ENCODE assay signal across 14 mouse cellular contexts in the genomic region with DNA sequence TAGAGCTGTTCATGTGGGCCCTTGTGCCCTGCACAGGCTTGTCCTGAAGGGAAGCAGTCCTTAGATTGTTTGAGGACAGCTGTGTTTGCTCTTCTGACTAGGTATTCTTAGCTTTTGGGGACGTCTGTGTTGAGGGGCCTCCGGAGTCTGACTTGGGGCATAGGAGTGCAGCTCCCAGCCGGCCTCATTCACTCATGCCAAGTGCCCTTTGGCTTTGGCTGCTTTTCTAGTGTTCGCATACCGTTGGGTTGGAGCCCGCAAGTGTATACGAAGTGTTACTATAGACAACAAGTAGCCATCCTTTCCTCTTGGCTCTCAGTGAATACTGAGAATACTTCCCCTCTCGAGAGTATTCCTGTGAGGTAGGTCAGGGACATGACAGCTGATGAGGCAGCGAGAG. TPM values are rescaled to one million over a fixed set of nuclear protein-coding genes. Genes with fewer than 3 reads are reported as not detected.
"Had no signal": no experiment of that assay in that cellular context is flagged by ENCODE, and none has a peak within 500 bp of the region (broad histone marks: within the 10 kb centered on the region; RNA-seq: fewer than 3 reads in every experiment).

No protein-coding gene starts in this region.

- H3K9me3 ChIP-seq: limb, embryonic 15.5 days; liver, embryonic 12.5 days; lung, embryonic 15.5 days; midbrain, embryonic 10.5 days; neural tube, embryonic 15.5 days had no signal

- H3K4me3 ChIP-seq: limb, embryonic 15.5 days; liver, embryonic 12.5 days; lung, embryonic 15.5 days; midbrain, embryonic 10.5 days; myocyte; neural tube, embryonic 15.5 days had no signal

- H3K27me3 ChIP-seq: limb, embryonic 15.5 days; liver, embryonic 12.5 days; lung, embryonic 15.5 days; neural tube, embryonic 15.5 days had no signal

- H3K4me2 ChIP-seq: limb, embryonic 15.5 days; liver, embryonic 12.5 days; lung, embryonic 15.5 days; neural tube, embryonic 15.5 days had no signal

- H3K27ac ChIP-seq: kidney, postnatal 0 days; limb, embryonic 15.5 days; liver, embryonic 12.5 days; lung, embryonic 15.5 days; midbrain, embryonic 10.5 days; neural tube, embryonic 15.5 days had no signal

- DNase-seq: layer of hippocampus, adult 9-11 months; layer of hippocampus, postnatal 36 days; right cerebral cortex, adult 18-20 months; right cerebral cortex, postnatal 25 days; thymus, postnatal 36 days had no signal

- H3K9ac ChIP-seq: limb, embryonic 15.5 days; liver, embryonic 12.5 days; lung, embryonic 15.5 days; neural tube, embryonic 15.5 days had no signal

- H3K4me1 ChIP-seq: lung, embryonic 15.5 days; neural tube, embryonic 15.5 days had no signal

- ATAC-seq: liver, embryonic 12.5 days had no signal

RNA-seq across cellular contexts. Expression of gene Mfsd13b, which starts 44.1 kb away (rescaled TPM):
- polyA plus RNA-seq: liver, embryonic 12.5 days; liver, embryonic 16.5 days; neural tube, embryonic 11.5 days had no signal
